Mouse (Mus musculus) CH12.LX (cell line): ENCODE measurements around the gene Slco4a1. TPM values are rescaled to one million over a fixed set of nuclear protein-coding genes. Genes with fewer than 3 reads are reported as not detected.

ENCODE experiments used
- DNase-seq: peaks from one replicate; pipeline ENCODE4 v3.0.0-alpha.2; 2013; ENCODE audit errors: extremely low read depth
- H3K27ac ChIP-seq: 2 replicates; pipeline ENCODE4 v1.5.1; 2012; ENCODE audit warnings: low read depth, mild to moderate bottlenecking, control low read depth, moderate library complexity; ENCODE audit not compliant: insufficient read depth
- H3K27me3 ChIP-seq: replicated peaks from 2 replicates; pipeline ENCODE3; 2012; ENCODE audit warnings: inconsistent platforms
- H3K36me3 ChIP-seq, 2 experiments: replicated peaks in 1 of 2; 2 replicates each; pipeline versions ENCODE3 to v1.6.1; 2012; ENCODE audit warnings: inconsistent platforms in 1 of 2, low read length in 1 of 2, mild to moderate bottlenecking in 1 of 2, mixed read lengths in 1 of 2, moderate library complexity in 1 of 2; ENCODE audit not compliant: control insufficient read depth in 1 of 2, insufficient read depth in 1 of 2
- H3K4me1 ChIP-seq, 2 experiments: 2 replicates each; pipeline ENCODE4 v1.6.1; 2012; ENCODE audit warnings: inconsistent platforms in 1 of 2, moderate library complexity in 1 of 2; ENCODE audit not compliant: insufficient read depth in 2 of 2, control insufficient read depth in 1 of 2
- H3K4me2 ChIP-seq: 2 replicates; pipeline ENCODE4 v1.6.1; 2012; ENCODE audit warnings: low read depth, mild to moderate bottlenecking, control low read depth; ENCODE audit not compliant: poor library complexity, insufficient read depth, severe bottlenecking
- H3K4me3 ChIP-seq, 3 experiments: fragments of 150-350 bp in 1 of 3; sonication (generic) in 1 of 3; replicated peaks in 1 of 3; 2 replicates each; pipeline versions ENCODE3 to v1.5.1; 2011 to 2012; ENCODE audit warnings: low read depth in 2 of 3, low read length in 2 of 3, mild to moderate bottlenecking in 2 of 3, moderate library complexity in 2 of 3, control low read depth in 1 of 3, improper control_type of control experiment in 1 of 3, inconsistent platforms in 1 of 3, mixed read lengths in 1 of 3; ENCODE audit not compliant: poor library complexity in 1 of 3
- H3K79me2 ChIP-seq: replicated peaks from 2 replicates; pipeline ENCODE4 v1.6.1; 2012; ENCODE audit warnings: mild to moderate bottlenecking, moderate library complexity; ENCODE audit not compliant: control insufficient read depth, poor library complexity, insufficient read depth, severe bottlenecking; ENCODE audit errors: extremely low read depth
- H3K9ac ChIP-seq: 2 replicates; pipeline ENCODE4 v1.6.1; 2012; ENCODE audit warnings: low read depth, mild to moderate bottlenecking, control low read depth, moderate library complexity; ENCODE audit not compliant: insufficient read depth
- H3K9me3 ChIP-seq: replicated peaks from 2 replicates; pipeline ENCODE3; 2012; ENCODE audit warnings: low read length, inconsistent platforms, mixed read lengths
- BHLHE40 ChIP-seq: IDR thresholded peaks from 2 replicates; pipeline ENCODE4 v1.6.1; 2011; ENCODE audit warnings: mild to moderate bottlenecking, low read depth, low read length, improper control_type of control experiment
- CHD1 ChIP-seq: IDR thresholded peaks from 2 replicates; pipeline ENCODE4 v1.6.1; 2012; ENCODE audit warnings: low read depth, low read length, improper control_type of control experiment, inconsistent platforms
- CTCF ChIP-seq, 2 experiments: IDR thresholded peaks in 1 of 2; conservative IDR thresholded peaks in 1 of 2; 2 replicates each; pipeline ENCODE4 v1.5.1; 2011 to 2012; ENCODE audit warnings: low read depth in 2 of 2, low read length in 2 of 2, improper control_type of control experiment in 1 of 2, inconsistent platforms in 1 of 2, mild to moderate bottlenecking in 1 of 2, moderate library complexity in 1 of 2
- E2F4 ChIP-seq: IDR thresholded peaks from 2 replicates; pipeline ENCODE4 v1.6.1; 2011; ENCODE audit warnings: low read depth, low read length, improper control_type of control experiment; ENCODE audit not compliant: insufficient replicate concordance
- EP300 ChIP-seq: IDR thresholded peaks from 2 replicates; pipeline ENCODE4 v1.6.1; 2011; ENCODE audit warnings: low read length, improper control_type of control experiment
- ETS1 ChIP-seq: conservative IDR thresholded peaks from 2 replicates; pipeline ENCODE4 v1.6.1; 2012; ENCODE audit warnings: low read depth, mild to moderate bottlenecking, inconsistent platforms, low read length, improper control_type of control experiment, moderate library complexity
- IRF4 ChIP-seq: IDR thresholded peaks from 2 replicates; pipeline ENCODE4 v1.6.1; 2014; ENCODE audit warnings: low read depth, mild to moderate bottlenecking, inconsistent platforms, low read length, improper control_type of control experiment
- JUND ChIP-seq: conservative IDR thresholded peaks from 2 replicates; pipeline ENCODE4 v1.6.1; 2011; ENCODE audit warnings: low read depth, low read length, improper control_type of control experiment
- KAT2A ChIP-seq: IDR thresholded peaks from 2 replicates; pipeline ENCODE4 v1.6.1; 2012; ENCODE audit warnings: low read length, improper control_type of control experiment, inconsistent platforms; ENCODE audit not compliant: insufficient replicate concordance
- MAFK ChIP-seq: IDR thresholded peaks from 2 replicates; pipeline ENCODE4 v1.6.1; 2011; ENCODE audit warnings: low read length, improper control_type of control experiment; ENCODE audit not compliant: insufficient replicate concordance
- MAZ ChIP-seq: IDR thresholded peaks from 2 replicates; pipeline ENCODE4 v1.6.1; 2012; ENCODE audit warnings: low read depth, mild to moderate bottlenecking, inconsistent platforms, low read length, improper control_type of control experiment, moderate library complexity
- MEF2A ChIP-seq: IDR thresholded peaks from 2 replicates; pipeline ENCODE4 v1.6.1; 2014; ENCODE audit warnings: low read depth, mild to moderate bottlenecking, inconsistent platforms, low read length, improper control_type of control experiment, borderline replicate concordance
- MXI1 ChIP-seq: IDR thresholded peaks from 2 replicates; pipeline ENCODE4 v1.6.1; 2011; ENCODE audit warnings: mild to moderate bottlenecking, low read depth, low read length, improper control_type of control experiment
- MYC ChIP-seq: IDR thresholded peaks from 2 replicates; pipeline ENCODE4 v1.6.1; 2011; ENCODE audit warnings: low read depth, mild to moderate bottlenecking, improper control_type of control experiment, low read length
- NELFE ChIP-seq: IDR thresholded peaks from 2 replicates; pipeline ENCODE4 v1.6.1; 2011; ENCODE audit warnings: low read depth, low read length, improper control_type of control experiment
- NRF1 ChIP-seq: IDR thresholded peaks from 2 replicates; pipeline ENCODE4 v1.6.1; 2014; ENCODE audit warnings: low read depth, mild to moderate bottlenecking, inconsistent platforms, low read length, improper control_type of control experiment, moderate library complexity
- PAX5 ChIP-seq: IDR thresholded peaks from 2 replicates; pipeline ENCODE4 v1.6.1; 2012; ENCODE audit warnings: low read length, inconsistent platforms, mixed read lengths
- POLR2AphosphoS2 ChIP-seq: IDR thresholded peaks from 2 replicates; pipeline ENCODE4 v1.6.1; 2011; ENCODE audit warnings: low read depth, low read length, improper control_type of control experiment
- RCOR1 ChIP-seq: conservative IDR thresholded peaks from 2 replicates; pipeline ENCODE4 v1.6.1; 2012; ENCODE audit warnings: low read depth, mild to moderate bottlenecking, inconsistent platforms, low read length, improper control_type of control experiment
- SIN3A ChIP-seq: IDR thresholded peaks from 2 replicates; pipeline ENCODE4 v1.6.1; 2012; ENCODE audit warnings: low read length, improper control_type of control experiment, inconsistent platforms
- SMC3 ChIP-seq: IDR thresholded peaks from 2 replicates; pipeline ENCODE4 v1.6.1; 2011; ENCODE audit warnings: low read depth, low read length, improper control_type of control experiment
- TBP ChIP-seq: conservative IDR thresholded peaks from 2 replicates; pipeline ENCODE4 v1.6.1; 2011; ENCODE audit warnings: low read depth, low read length, improper control_type of control experiment
- TCF12 ChIP-seq: IDR thresholded peaks from 2 replicates; pipeline ENCODE4 v1.6.1; 2014; ENCODE audit warnings: low read depth, mild to moderate bottlenecking, inconsistent platforms, low read length, improper control_type of control experiment
- USF1 ChIP-seq: IDR thresholded peaks from 2 replicates; pipeline ENCODE4 v1.6.1; 2014; ENCODE audit warnings: low read depth, mild to moderate bottlenecking, inconsistent platforms, low read length, improper control_type of control experiment
- ZC3H11A ChIP-seq: IDR thresholded peaks from 2 replicates; pipeline ENCODE4 v1.6.1; 2012; ENCODE audit warnings: low read depth, mild to moderate bottlenecking, inconsistent platforms, low read length, improper control_type of control experiment
- ZKSCAN1 ChIP-seq: IDR thresholded peaks from 2 replicates; pipeline ENCODE4 v1.6.1; 2012; ENCODE audit warnings: low read depth, inconsistent platforms, low read length, improper control_type of control experiment, borderline replicate concordance
- ZMIZ1 ChIP-seq: IDR thresholded peaks from 2 replicates; pipeline ENCODE4 v1.6.1; 2012; ENCODE audit warnings: low read depth, mild to moderate bottlenecking, inconsistent platforms, low read length, improper control_type of control experiment
- dilution Hi-C: fragments of 300-500 bp; cut with MboI; formaldehyde crosslinking; loops from 2 replicates; pipeline ENCODE4 v1.14.3; 2020; ENCODE audit warnings: low sequenced_read_pairs; ENCODE audit not compliant: extremely low pct_unique_long_range_greater_than_20kb, extremely low pct_ligation_motif_present
- in situ Hi-C: fragments of 300-500 bp; cut with MboI; formaldehyde crosslinking; loops from 3 replicates; pipeline ENCODE4 v1.14.3; 2019; ENCODE audit warnings: low sequenced_read_pairs, low pct_ligation_motif_present, low pct_unique_long_range_greater_than_20kb, mixed read lengths
- polyA plus RNA-seq: library from polyadenylated mRNA; unstranded; fragments of >175 nt; gene quantifications from 2 replicates; pipeline ENCODE4 v1.2.1, GENCODE M21; 2012; ENCODE audit warnings: low read depth; ENCODE audit not compliant: insufficient read length
- total RNA-seq, 2 experiments: library from RNA; depleted of rRNA; stranded (reverse); fragments of 300-350 nt in 1 of 2; fragments of >200 nt in 1 of 2; gene quantifications; 2 replicates each; pipeline ENCODE4 v1.2.3; 2012 to 2014

Gene Slco4a1
- total and polyA plus RNA-seq, 3 experiments: 1.9 to 5.4 (median 3.9) TPM

GRCm38 (mm10) chr2:180485306-180485705 lies 29.3 kb downstream of the Slco4a1 start:
- Histone ChIP-seq H3K36me3 (no peaks in the 10 kb centered on the region), H3K9me3 (no peaks in the 10 kb centered on the region), H3K4me2 (no peak overlapping the region), H3K4me1 (peaks cover 0 to 8% of the 10 kb centered on the region in 2 experiments; a peak in 1 of 4 replicates), H3K27me3 (peaks cover 63% of the 10 kb centered on the region), H3K79me2 (no peaks in the 10 kb centered on the region), H3K27ac (no peak overlapping the region), H3K4me3 (no peak overlapping the region), H3K9ac (no peak overlapping the region)
- no peak for TF ChIP-seq TBP
- no peak for TF ChIP-seq RCOR1
- no peak for TF ChIP-seq SMC3
- TF ChIP-seq PAX5: no peak
- no peak for TF ChIP-seq NRF1
- no peak for TF ChIP-seq POLR2AphosphoS2
- TF ChIP-seq KAT2A: no peak
- no peak for TF ChIP-seq MEF2A
- no peak for TF ChIP-seq MAZ
- no peak for TF ChIP-seq ZKSCAN1
- no peak for TF ChIP-seq MAFK
- no peak for TF ChIP-seq EP300
- no peak for TF ChIP-seq NELFE
- TF ChIP-seq ETS1: no peak
- no peak for TF ChIP-seq SIN3A
- no peak for TF ChIP-seq ZMIZ1
- TF ChIP-seq TCF12: no peak
- no peak for TF ChIP-seq MXI1
- TF ChIP-seq IRF4: no peak
- dilution Hi-C loops (no loop called here), in situ Hi-C loops (no loop called here)
- DNase-seq: no peak

- Histone ChIP-seq H3K27me3 (peaks cover 62% of the 10 kb centered on the region), H3K4me1 (no peaks in the 10 kb centered on the region), H3K79me2 (no peaks in the 10 kb centered on the region), H3K4me3 (no peak overlapping the region), H3K9me3 (no peaks in the 10 kb centered on the region), H3K9ac (no peak overlapping the region), H3K4me2 (no peak overlapping the region), H3K36me3 (no peaks in the 10 kb centered on the region), H3K27ac (no peak overlapping the region)
- in situ Hi-C loops (no loop called here), dilution Hi-C loops (no loop called here)
- TF ChIP-seq CHD1: no peak
- TF ChIP-seq CTCF (conservative IDR thresholded peaks at IDR 0.05 in 1 of 2, IDR thresholded peaks at IDR 0.05 in 1 of 2; ENCODE audit: low read depth in 2 of 2, low read length in 2 of 2): no peak
- TF ChIP-seq ZC3H11A: no peak
- no peak for TF ChIP-seq USF1
- TF ChIP-seq MAZ: no peak
- TF ChIP-seq JUND: no peak
- TF ChIP-seq EP300: no peak
- TF ChIP-seq MYC: no peak
- no peak for TF ChIP-seq NELFE
- no peak for TF ChIP-seq ZKSCAN1
- TF ChIP-seq BHLHE40: no peak
- no peak for TF ChIP-seq IRF4
- TF ChIP-seq TCF12: no peak
- no peak for TF ChIP-seq ETS1
- no peak for TF ChIP-seq E2F4
- TF ChIP-seq PAX5: no peak
- no peak for TF ChIP-seq POLR2AphosphoS2
- no peak for TF ChIP-seq TBP
- TF ChIP-seq NRF1: no peak
- no peak for TF ChIP-seq MXI1
- no peak for DNase-seq
Observed at GRCm38 (mm10) chr2:180488210-180488751, 32.2 kb downstream of the Slco4a1 start.
